Mouse (Mus musculus): ENCODE results near the gene Pgm2. TPM values are rescaled to one million over a fixed set of nuclear protein-coding genes. Genes with fewer than 3 reads are reported as not detected.

The Pgm2 gene
- total and polyA plus RNA-seq, 2 experiments from 2014 or later: 6.5 to 10.4 TPM

GRCm38 (mm10) chr5:64125783-64126182, 33.0 kb downstream of the Pgm2 start:
- Histone ChIP-seq H3K36me3 (replicated peaks; ENCODE audit: control insufficient read depth, insufficient read depth, low read length) (0 out of 2 replicates have a peak, but pooled peaks cover 18% of the 10 kb centered on the region), H3K4me1 (ENCODE audit: control insufficient read depth, insufficient read depth) (no peaks in the 10 kb centered on the region), H3K27ac (ENCODE audit: low read depth) (no peak overlapping the region), H3K27me3 (ENCODE audit: control insufficient read depth, insufficient read depth, low read length) (no peaks in the 10 kb centered on the region), H3K9ac (replicated peaks; ENCODE audit: low read depth, low read length) (no peak overlapping the region), H3K9me3 (replicated peaks; ENCODE audit: control insufficient read depth, low read length) (no peaks in the 10 kb centered on the region), H3K4me3 (ENCODE audit: low read depth, low read length) (no peak overlapping the region), H3K4me2 (ENCODE audit: low read depth, low read length) (no peak overlapping the region)
- no peak for ATAC-seq (ENCODE audit: insufficient read depth, low read depth)
- no peak for DNase-seq (ENCODE audit: low spot score)
- no peak for TF ChIP-seq EP300 (IDR thresholded peaks at IDR 0.05; ENCODE audit: low read depth)
- no peak for TF ChIP-seq CTCF (IDR thresholded peaks at IDR 0.05; ENCODE audit: low read depth)
- 73% methylated on average over 5 of the region's 5 CpGs for WGBS

- H3K9ac ChIP-seq (replicated peaks; ENCODE audit: low read depth, low read length): no peak overlapping the region
- 65% methylated on average over 5 of the region's 5 CpGs for WGBS
- no peak for TF ChIP-seq EP300 (IDR thresholded peaks at IDR 0.05; ENCODE audit: low read depth)
- TF ChIP-seq CTCF (IDR thresholded peaks at IDR 0.05; ENCODE audit: low read depth): no peak
- 0 out of 2 replicates have a peak, but pooled peaks cover 16% of the 10 kb centered on the region for H3K36me3 ChIP-seq (replicated peaks; ENCODE audit: control insufficient read depth, insufficient read depth, low read length)
- H3K27ac ChIP-seq (ENCODE audit: low read depth): no peak overlapping the region
- ATAC-seq (ENCODE audit: insufficient read depth, low read depth) (no peak), DNase-seq (ENCODE audit: low spot score) (no peak)
- H3K4me1 ChIP-seq (ENCODE audit: control insufficient read depth, insufficient read depth): no peaks in the 10 kb centered on the region
- H3K4me2 ChIP-seq (ENCODE audit: low read depth, low read length): no peak overlapping the region
- H3K27me3 ChIP-seq (ENCODE audit: control insufficient read depth, insufficient read depth, low read length): no peaks in the 10 kb centered on the region
- H3K4me3 ChIP-seq (ENCODE audit: low read depth, low read length): no peak overlapping the region
- no peaks in the 10 kb centered on the region for H3K9me3 ChIP-seq (replicated peaks; ENCODE audit: control insufficient read depth, low read length)
Measured at GRCm38 (mm10) chr5:64131550-64131949, 38.8 kb downstream of the Pgm2 start.

DNA sequence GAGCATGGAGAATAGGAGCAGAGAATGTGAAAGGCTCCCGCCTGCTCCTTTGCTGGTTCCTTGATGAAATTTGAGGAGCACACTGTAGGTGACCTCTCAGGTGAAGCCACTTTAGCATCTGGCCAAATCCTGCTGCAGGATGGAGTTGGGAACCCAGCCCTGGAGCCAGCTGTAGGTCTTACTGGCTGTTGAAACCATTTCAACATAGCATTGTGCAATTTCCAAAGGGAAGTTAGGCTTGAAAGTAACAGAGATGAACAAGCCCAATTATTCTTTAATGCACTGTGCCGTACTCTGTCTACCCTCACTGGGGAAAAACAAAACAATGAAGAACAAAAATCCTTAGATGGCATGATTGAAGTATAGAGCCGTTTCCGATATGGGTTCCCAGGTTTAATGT, 41.2 kb downstream of the Pgm2 start:
- TF ChIP-seq EP300 (IDR thresholded peaks at IDR 0.05; ENCODE audit: low read depth): no peak
- no peak for TF ChIP-seq CTCF (IDR thresholded peaks at IDR 0.05; ENCODE audit: low read depth)
- Histone ChIP-seq H3K4me2 (ENCODE audit: low read depth, low read length) (no peak overlapping the region), H3K4me3 (ENCODE audit: low read depth, low read length) (no peak overlapping the region), H3K9ac (replicated peaks; ENCODE audit: low read depth, low read length) (no peak overlapping the region), H3K4me1 (ENCODE audit: control insufficient read depth, insufficient read depth) (no peaks in the 10 kb centered on the region), H3K27ac (ENCODE audit: low read depth) (no peak overlapping the region), H3K9me3 (replicated peaks; ENCODE audit: control insufficient read depth, low read length) (no peaks in the 10 kb centered on the region), H3K27me3 (ENCODE audit: control insufficient read depth, insufficient read depth, low read length) (no peaks in the 10 kb centered on the region), H3K36me3 (replicated peaks; ENCODE audit: control insufficient read depth, insufficient read depth, low read length) (no peaks in the 10 kb centered on the region)
- DNase-seq (ENCODE audit: low spot score) (no peak), ATAC-seq (ENCODE audit: insufficient read depth, low read depth) (no peak)
- WGBS: 81% methylated on average over 4 of the region's 4 CpGs

DNA sequence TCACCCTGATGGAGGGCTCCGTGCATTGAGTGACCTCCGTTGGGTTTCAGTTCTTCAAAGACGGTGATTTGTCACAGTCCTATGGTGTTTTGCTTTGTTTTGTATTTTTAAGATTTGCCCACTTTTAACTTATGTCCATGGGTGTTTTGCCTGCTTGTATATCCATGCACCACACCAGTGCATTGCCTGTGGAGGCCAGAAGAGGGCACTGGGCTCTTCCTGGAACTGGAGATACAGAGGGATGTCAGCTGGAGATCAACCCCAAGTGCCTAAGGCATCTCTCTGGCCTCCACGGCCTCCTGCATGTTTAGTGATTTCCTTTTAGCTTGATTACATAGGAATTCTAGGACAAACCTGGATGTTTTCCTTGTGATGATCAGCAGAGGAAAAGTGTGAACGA, 43.6 kb downstream of the Pgm2 start:
- no peak for TF ChIP-seq EP300 (IDR thresholded peaks at IDR 0.05; ENCODE audit: low read depth)
- peak; percentile 57 for TF ChIP-seq CTCF (IDR thresholded peaks at IDR 0.05; ENCODE audit: low read depth)
- 63% methylated on average over 5 of the region's 5 CpGs for WGBS
- H3K9me3 ChIP-seq (replicated peaks; ENCODE audit: control insufficient read depth, low read length): no peaks in the 10 kb centered on the region

DNA sequence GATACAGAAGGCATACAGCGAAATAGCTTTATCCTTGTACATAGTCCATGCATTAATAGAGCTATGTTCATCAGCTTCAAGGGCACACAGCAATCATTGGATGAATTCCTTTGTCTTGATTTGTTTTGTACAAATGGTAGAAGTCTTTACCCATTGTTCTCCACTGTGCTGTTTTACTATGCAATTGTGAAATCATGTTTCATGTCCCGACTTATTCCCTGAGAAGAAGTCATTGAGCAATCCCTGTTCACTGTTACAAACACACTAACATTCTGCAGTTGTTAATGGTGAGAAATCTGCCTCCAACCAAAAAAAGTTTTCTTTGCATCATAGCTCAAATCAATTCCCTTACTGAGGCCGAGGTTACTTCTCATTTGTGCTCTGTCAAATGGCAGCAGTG, 47.5 kb downstream of the Pgm2 start:
- H3K4me2 ChIP-seq (ENCODE audit: low read depth, low read length): no peak overlapping the region
- no peak overlapping the region for H3K9ac ChIP-seq (replicated peaks; ENCODE audit: low read depth, low read length)
- no peaks in the 10 kb centered on the region for H3K27me3 ChIP-seq (ENCODE audit: control insufficient read depth, insufficient read depth, low read length)
- DNase-seq (ENCODE audit: low spot score) (no peak), ATAC-seq (ENCODE audit: insufficient read depth, low read depth) (no peak)
- TF ChIP-seq CTCF (IDR thresholded peaks at IDR 0.05; ENCODE audit: low read depth) (no peak), EP300 (IDR thresholded peaks at IDR 0.05; ENCODE audit: low read depth) (no peak)
- H3K9me3 ChIP-seq (replicated peaks; ENCODE audit: control insufficient read depth, low read length): no peaks in the 10 kb centered on the region
- no peak overlapping the region for H3K4me3 ChIP-seq (ENCODE audit: low read depth, low read length)
- WGBS: 78% methylated on average over 3 of the region's 3 CpGs
- no peaks in the 10 kb centered on the region for H3K4me1 ChIP-seq (ENCODE audit: control insufficient read depth, insufficient read depth)
- H3K36me3 ChIP-seq (replicated peaks; ENCODE audit: control insufficient read depth, insufficient read depth, low read length): no peaks in the 10 kb centered on the region
- H3K27ac ChIP-seq (ENCODE audit: low read depth): no peak overlapping the region

More for the DNA sequence above, 43.6 kb downstream of the Pgm2 start:
- Histone ChIP-seq H3K36me3 (replicated peaks; ENCODE audit: control insufficient read depth, insufficient read depth, low read length) (no peaks in the 10 kb centered on the region), H3K9ac (replicated peaks; ENCODE audit: low read depth, low read length) (no peak overlapping the region), H3K4me3 (ENCODE audit: low read depth, low read length) (no peak overlapping the region), H3K27ac (ENCODE audit: low read depth) (no peak overlapping the region), H3K27me3 (ENCODE audit: control insufficient read depth, insufficient read depth, low read length) (no peaks in the 10 kb centered on the region), H3K4me2 (ENCODE audit: low read depth, low read length) (no peak overlapping the region), H3K4me1 (ENCODE audit: control insufficient read depth, insufficient read depth) (no peaks in the 10 kb centered on the region)
- no peak for DNase-seq (ENCODE audit: low spot score)
- no peak for ATAC-seq (ENCODE audit: insufficient read depth, low read depth)

DNA sequence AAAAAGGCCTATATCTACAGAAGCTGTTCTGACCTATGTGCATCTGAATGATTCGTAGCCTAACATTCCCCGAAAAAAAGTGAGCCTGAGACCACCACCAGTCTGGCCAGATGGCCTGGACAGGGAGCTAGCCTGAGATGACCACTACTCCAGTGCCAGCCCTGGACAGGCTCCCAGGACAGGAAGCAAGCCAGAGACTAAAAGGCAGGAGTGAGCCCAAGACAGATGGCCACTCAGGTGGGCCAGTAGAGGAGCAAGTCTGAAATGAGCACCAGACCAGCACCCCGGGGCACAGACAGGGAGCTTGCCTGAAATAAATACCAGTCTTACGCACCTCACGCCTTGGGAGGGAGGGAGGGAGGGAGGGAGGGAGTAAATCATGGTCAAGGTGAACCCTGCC, 51.6 kb downstream of the Pgm2 start:
- no peaks in the 10 kb centered on the region for H3K4me1 ChIP-seq (ENCODE audit: control insufficient read depth, insufficient read depth)
- no peak overlapping the region for H3K9ac ChIP-seq (replicated peaks; ENCODE audit: low read depth, low read length)
- H3K4me2 ChIP-seq (ENCODE audit: low read depth, low read length): no peak overlapping the region
- H3K27ac ChIP-seq (ENCODE audit: low read depth): no peak overlapping the region
- no peaks in the 10 kb centered on the region for H3K36me3 ChIP-seq (replicated peaks; ENCODE audit: control insufficient read depth, insufficient read depth, low read length)
- DNase-seq (ENCODE audit: low spot score) (no peak), ATAC-seq (ENCODE audit: insufficient read depth, low read depth) (no peak)
- TF ChIP-seq CTCF (IDR thresholded peaks at IDR 0.05; ENCODE audit: low read depth) (no peak), EP300 (IDR thresholded peaks at IDR 0.05; ENCODE audit: low read depth) (no peak)
- no peaks in the 10 kb centered on the region for H3K27me3 ChIP-seq (ENCODE audit: control insufficient read depth, insufficient read depth, low read length)
- WGBS: 76% methylated on average over 5 of the region's 5 CpGs
- no peak overlapping the region for H3K4me3 ChIP-seq (ENCODE audit: low read depth, low read length)
- no peaks in the 10 kb centered on the region for H3K9me3 ChIP-seq (replicated peaks; ENCODE audit: control insufficient read depth, low read length)

Data from heart, postnatal 0 days (tissue).